Mouse (Mus musculus): Measurements from ENCODE around the gene Mprip.
A peak's percentile ranks its signal among the peaks of the same experiment; 100 is the strongest.

Mprip gene

GRCm38 (mm10) chr11:59805256-59805655, 144.2 kb downstream of the Mprip start:
- DNase-seq (ENCODE audit: low spot score): no peak

- no peak for DNase-seq (ENCODE audit: low spot score)
Observed at GRCm38 (mm10) chr11:59805656-59806055, 144.6 kb downstream of the Mprip start.

GRCm38 (mm10) chr11:59808170-59808960, 147.3 kb downstream of the Mprip start:
- DNase-seq (ENCODE audit: low spot score): no peak

GRCm38 (mm10) chr11:59809071-59809669, 148.1 kb downstream of the Mprip start:
- DNase-seq (ENCODE audit: low spot score): peak; percentile 60

- peak; percentile 84 for DNase-seq (ENCODE audit: low spot score)
Observed at GRCm38 (mm10) chr11:59809670-59810474, 148.8 kb downstream of the Mprip start, which contains the start of gene Flcn. TSS of gene Flcn (minus strand) at chr11:59810016.

GRCm38 (mm10) chr11:59810480-59811158, 149.5 kb downstream of the Mprip start:
- DNase-seq (ENCODE audit: low spot score): peak; percentile 17

- DNase-seq (ENCODE audit: low spot score): peak; percentile 10
Observed at GRCm38 (mm10) chr11:59811211-59811610, 150.1 kb downstream of the Mprip start.

GRCm38 (mm10) chr11:59813276-59813675, 152.2 kb downstream of the Mprip start:
- DNase-seq (ENCODE audit: low spot score): no peak

- no peak for DNase-seq (ENCODE audit: low spot score)
Observed at GRCm38 (mm10) chr11:59814311-59814710, 153.2 kb downstream of the Mprip start.

GRCm38 (mm10) chr11:59814936-59815335, 153.8 kb downstream of the Mprip start:
- no peak for DNase-seq (ENCODE audit: low spot score)

GRCm38 (mm10) chr11:59815482-59816065, 154.5 kb downstream of the Mprip start:
- no peak for DNase-seq (ENCODE audit: low spot score)

GRCm38 (mm10) chr11:59817916-59818315, 156.8 kb downstream of the Mprip start:
- no peak for DNase-seq (ENCODE audit: low spot score)

- no peak for DNase-seq (ENCODE audit: low spot score)
Observed at GRCm38 (mm10) chr11:59821625-59822024, 160.5 kb downstream of the Mprip start.
